Mouse (Mus musculus) stomach, postnatal 0 days (tissue): ENCODE measurements at regions not wholly inside any gene's neighbourhood (a gene's known extent, or its start where the extent isn't known, plus 50 kb on each side); places are given as distances from the start of the nearest gene placed in this dataset.

Experiments used
- ATAC-seq: fragments of 200-750 bp; cut with Nextera tagmentation; 2 replicates; pipeline ENCODE4 v1.8.0; 2017; ENCODE audit not compliant: low FRiP score, low TSS enrichment
- DNase-seq: peaks from one replicate; pipeline ENCODE4 v3.0.0-alpha.2; 2016; ENCODE audit warnings: low spot score
- H3K27ac ChIP-seq: fragments of 300-500 bp; sonication (generic); replicated peaks from 2 replicates; pipeline ENCODE4 v1.5.1; 2014; ENCODE audit warnings: mild to moderate bottlenecking, control low read depth
- H3K27me3 ChIP-seq: fragments of 300-500 bp; sonication (generic); 2 replicates; pipeline ENCODE4 v1.6.1; 2014; ENCODE audit warnings: low read length; ENCODE audit not compliant: control insufficient read depth, insufficient read depth
- H3K36me3 ChIP-seq: fragments of 300-500 bp; sonication (generic); 2 replicates; pipeline ENCODE4 v1.6.1; 2014; ENCODE audit warnings: low read length, mixed read lengths; ENCODE audit not compliant: control insufficient read depth, insufficient read depth
- H3K4me1 ChIP-seq: fragments of 300-500 bp; sonication (generic); replicated peaks from 2 replicates; pipeline ENCODE4 v1.6.1; 2014; ENCODE audit warnings: antibody characterized with exemption; ENCODE audit not compliant: control insufficient read depth, insufficient read depth
- H3K4me2 ChIP-seq: fragments of 300-500 bp; sonication (generic); replicated peaks from 2 replicates; pipeline ENCODE4 v1.6.1; 2014; ENCODE audit warnings: low read depth, mild to moderate bottlenecking, control low read depth, moderate library complexity
- H3K4me3 ChIP-seq: fragments of 300-500 bp; sonication (generic); 2 replicates; pipeline ENCODE4 v1.5.1; 2014; ENCODE audit warnings: low read depth, low read length, control low read depth
- H3K9ac ChIP-seq: fragments of 300-500 bp; sonication (generic); 2 replicates; pipeline ENCODE4 v1.6.1; 2014; ENCODE audit warnings: mild to moderate bottlenecking, low read length, control low read depth, mixed read lengths
- H3K9me3 ChIP-seq: fragments of 300-500 bp; sonication (generic); 2 replicates; pipeline ENCODE4 v1.6.1; 2016; ENCODE audit warnings: low read length; ENCODE audit not compliant: control insufficient read depth
- CTCF ChIP-seq: IDR thresholded peaks from 2 replicates; pipeline ENCODE4 v1.5.1; 2016; ENCODE audit warnings: antibody characterized with exemption, low read depth, mild to moderate bottlenecking, moderate library complexity
- EP300 ChIP-seq: optimal IDR thresholded peaks from 2 replicates; pipeline ENCODE3; 2016; ENCODE audit warnings: antibody characterized with exemption
- WGBS: fragments of 180-500 bp; shearing (Covaris S2); extraction: QIAGEN DNeasy Blood & Tissue Kit; methylation state at CpG from one replicate; pipeline ENCODE4 v1.1.7; 2014; 5-methylcytosine and 5-hydroxymethylcytosine counted together

- no peak for ATAC-seq
- WGBS = 46% methylated on average over 4 of the region's 4 CpGs
Measured at GRCm38 (mm10) chr11:79881812-79882211, 80.4 kb downstream of the Utp6 start.

GRCm38 (mm10) chr11:79878091-79878490, 84.1 kb downstream of the Utp6 start:
- Histone ChIP-seq H3K4me3 (no peak overlapping the region), H3K4me1 (no peaks in the 10 kb centered on the region; the same call in 1 of the 2 replicates), H3K4me2 (no peak overlapping the region), H3K27ac (peak overlapping the region; percentile 90), H3K36me3 (no peaks in the 10 kb centered on the region), H3K27me3 (no peaks in the 10 kb centered on the region), H3K9me3 (no peaks in the 10 kb centered on the region), H3K9ac (no peak overlapping the region)
- no peak for DNase-seq
- peak; percentile 85 for ATAC-seq
- TF ChIP-seq CTCF (0 out of 2 replicates have a peak, but pooled peaks have one; percentile 4), EP300 (no peak)
- 41% methylated on average over 7 of the region's 7 CpGs for WGBS

More at GRCm38 (mm10) chr11:79881812-79882211, 80.4 kb downstream of the Utp6 start:
- H3K4me1 ChIP-seq = no peaks in the 10 kb centered on the region; the same call in 1 of the 2 replicates
- H3K36me3 ChIP-seq = no peaks in the 10 kb centered on the region
- no peak overlapping the region for H3K4me3 ChIP-seq
- TF ChIP-seq EP300 = no peak
- no peak for TF ChIP-seq CTCF
- H3K27me3 ChIP-seq = no peaks in the 10 kb centered on the region
- no peak for DNase-seq
- no peak overlapping the region for H3K9ac ChIP-seq
- no peak overlapping the region for H3K4me2 ChIP-seq
- H3K9me3 ChIP-seq = no peaks in the 10 kb centered on the region
- no peak overlapping the region for H3K27ac ChIP-seq

- peak; percentile 25 for DNase-seq
- no peak overlapping the region for H3K4me3 ChIP-seq
- no peak overlapping the region for H3K4me2 ChIP-seq
- H3K9me3 ChIP-seq = no peaks in the 10 kb centered on the region
- H3K27me3 ChIP-seq = no peaks in the 10 kb centered on the region
- no peaks in the 10 kb centered on the region for H3K36me3 ChIP-seq
- H3K9ac ChIP-seq = no peak overlapping the region
- no peak for TF ChIP-seq CTCF
- no peak for TF ChIP-seq EP300
- no peaks in the 10 kb centered on the region; the same call in 1 of the 2 replicates for H3K4me1 ChIP-seq
- 23% methylated on average over 3 of the region's 3 CpGs for WGBS
- peak overlapping the region; percentile 90 for H3K27ac ChIP-seq
- peak; percentile 66; the same call in 1 of the 2 replicates for ATAC-seq
Measured at GRCm38 (mm10) chr11:79877184-79877745, 84.9 kb downstream of the Utp6 start.

GRCm38 (mm10) chr11:79871783-79872628, 90.2 kb downstream of the Utp6 start:
- Histone ChIP-seq H3K4me1 (peaks cover 2% of the 10 kb centered on the region; the same call in 1 of the 2 replicates), H3K9me3 (no peaks in the 10 kb centered on the region), H3K9ac (no peak overlapping the region), H3K27me3 (no peaks in the 10 kb centered on the region), H3K27ac (no peak overlapping the region), H3K4me3 (no peak overlapping the region), H3K4me2 (no peak overlapping the region), H3K36me3 (no peaks in the 10 kb centered on the region)
- no peak for TF ChIP-seq CTCF
- TF ChIP-seq EP300 = no peak
- DNase-seq = no peak
- whole genome bisulfite sequencing = 72% methylated on average over 9 of the region's 10 CpGs
- ATAC-seq = peak; percentile 54; the same call in 1 of the 2 replicates

- H3K4me3 ChIP-seq = no peak overlapping the region
- peak; percentile 22 for DNase-seq
- no peaks in the 10 kb centered on the region for H3K36me3 ChIP-seq
- peak overlapping the region; percentile 14; the same call in 1 of the 2 replicates for H3K27ac ChIP-seq
- no peak for TF ChIP-seq CTCF
- no peak for TF ChIP-seq EP300
- H3K4me2 ChIP-seq = no peak overlapping the region
- WGBS = 37% methylated on average over 5 of the region's 5 CpGs
- H3K9me3 ChIP-seq = no peaks in the 10 kb centered on the region
- H3K9ac ChIP-seq = no peak overlapping the region
- no peaks in the 10 kb centered on the region for H3K27me3 ChIP-seq
- ATAC-seq = no peak
- H3K4me1 ChIP-seq = 0 out of 2 replicates have a peak, but pooled peaks cover 2% of the 10 kb centered on the region
Measured at GRCm38 (mm10) chr11:79870189-79870588, 92.0 kb downstream of the Utp6 start.

GRCm38 (mm10) chr11:79869009-79869408, 93.2 kb downstream of the Utp6 start:
- no peak overlapping the region for H3K9ac ChIP-seq
- WGBS = 40% methylated on average over 5 of the region's 5 CpGs
- H3K36me3 ChIP-seq = no peaks in the 10 kb centered on the region
- TF ChIP-seq EP300 (no peak), CTCF (no peak)
- no peak for ATAC-seq
- H3K4me2 ChIP-seq = no peak overlapping the region
- H3K4me3 ChIP-seq = no peak overlapping the region
- H3K4me1 ChIP-seq = 0 out of 2 replicates have a peak, but pooled peaks cover 2% of the 10 kb centered on the region
- H3K9me3 ChIP-seq = no peaks in the 10 kb centered on the region
- H3K27me3 ChIP-seq = no peaks in the 10 kb centered on the region
- no peak overlapping the region for H3K27ac ChIP-seq
- no peak for DNase-seq
